Mouse (Mus musculus) left cerebral cortex, postnatal 14 days (tissue): ENCODE data around the gene Srm. TPM values are rescaled to one million over a fixed set of nuclear protein-coding genes. Genes with fewer than 3 reads are reported as not detected.
A peak's percentile ranks its signal among the peaks of the same experiment; 100 is the strongest.

ENCODE experiments used
- DNase-seq, 2 experiments: peaks; one replicate each; pipeline ENCODE4 v3.0.0; 2021 to 2022; ENCODE audit warnings: low spot score in 2 of 2, mixed read lengths in 1 of 2
- intact Hi-C: fragments of 180-260 bp; cut with DNase I; formaldehyde crosslinking; loops from one replicate; pipeline ENCODE4 v1.15.1; 2025
- total RNA-seq, 2 experiments: library from RNA; stranded (reverse); gene quantifications; 2 replicates each; pipeline ENCODE4 v1.2.3; 2021

Srm gene
- total RNA-seq, 2 experiments from 2014 or later = 85.8 to 92.2 TPM

- intact Hi-C loops = no loop called here
- DNase-seq = no peak
Measured at GRCm38 (mm10) chr4:148596731-148597130, 5.4 kb downstream of the Srm start.

- intact Hi-C loops = no loop called here
- DNase-seq = no peak
Measured at GRCm38 (mm10) chr4:148598826-148599225, 7.5 kb downstream of the Srm start.

GRCm38 (mm10) chr4:148600316-148600715, 9.0 kb downstream of the Srm start:
- intact Hi-C loops = no loop called here
- no peak for DNase-seq

- no peak for DNase-seq
- intact Hi-C loops = no loop called here
Measured at GRCm38 (mm10) chr4:148601871-148602270, 10.6 kb downstream of the Srm start.

GRCm38 (mm10) chr4:148602357-148603120, 11.2 kb downstream of the Srm start, which contains the start of gene Masp2:
Gene Masp2 (plus strand): TSS chr4:148602554.
- no peak for DNase-seq
- intact Hi-C loops = no loop called here

- peak in 1 of 2 experiments; percentile 49 for DNase-seq
- intact Hi-C loops = no loop called here
Measured at GRCm38 (mm10) chr4:148603376-148604139, 12.3 kb downstream of the Srm start.

GRCm38 (mm10) chr4:148604141-148604540, 12.8 kb downstream of the Srm start:
- intact Hi-C loops = no loop called here
- peak; percentile 68 to 70 for DNase-seq

GRCm38 (mm10) chr4:148604541-148605165, 13.3 kb downstream of the Srm start:
- intact Hi-C loops = no loop called here
- peak; percentile 66 to 76 for DNase-seq

GRCm38 (mm10) chr4:148607758-148608157, 16.5 kb downstream of the Srm start:
- peak; percentile 83 to 84 for DNase-seq
- intact Hi-C loops = no loop called here

- intact Hi-C loops = no loop called here
- DNase-seq = no peak
Measured at GRCm38 (mm10) chr4:148609805-148610204, 18.5 kb downstream of the Srm start.

GRCm38 (mm10) chr4:148610631-148611364, 19.5 kb downstream of the Srm start:
- intact Hi-C loops = no loop called here
- DNase-seq = no peak

- intact Hi-C loops = no loop called here
- DNase-seq = no peak
Measured at GRCm38 (mm10) chr4:148612557-148612956, 21.3 kb downstream of the Srm start.

- no peak for DNase-seq
- intact Hi-C loops = no loop called here
Measured at GRCm38 (mm10) chr4:148613738-148614137, 22.4 kb downstream of the Srm start.

GRCm38 (mm10) chr4:148619805-148620204, 28.5 kb downstream of the Srm start:
- intact Hi-C loops = loop anchor here (5.0 kb wide), 1 partner anchor 58 kb away; no protein-coding TSS in a partner anchor
- no peak for DNase-seq

GRCm38 (mm10) chr4:148620718-148621117, 29.4 kb downstream of the Srm start:
- intact Hi-C loops = loop anchor here (5.0 kb wide), 1 partner anchor 58 kb away; no protein-coding TSS in a partner anchor
- DNase-seq = no peak

GRCm38 (mm10) chr4:148622485-148622884, 31.2 kb downstream of the Srm start:
- DNase-seq = no peak
- intact Hi-C loops = loop anchor here (5.0 kb wide), 1 partner anchor 60 kb away; no protein-coding TSS in a partner anchor

- intact Hi-C loops = loop anchor here (5.0 kb wide), 1 partner anchor 61 kb away; no protein-coding TSS in a partner anchor
- no peak for DNase-seq
Measured at GRCm38 (mm10) chr4:148623609-148624008, 32.3 kb downstream of the Srm start.

- DNase-seq = no peak
- intact Hi-C loops = no loop called here
Measured at GRCm38 (mm10) chr4:148625010-148625409, 33.7 kb downstream of the Srm start.
